Mouse (Mus musculus) heart, postnatal 4 days (tissue): Measurements from ENCODE around the gene Slco2a1. TPM values are rescaled to one million over a fixed set of nuclear protein-coding genes. Genes with fewer than 3 reads are reported as not detected.

Experiments
- DNase-seq: peaks from one replicate; pipeline ENCODE4 v3.0.0; 2021
- total RNA-seq, 2 experiments: library from RNA; stranded (reverse); gene quantifications; 2 replicates each; pipeline ENCODE4 v1.2.3; 2021

The Slco2a1 gene
- total RNA-seq, 2 experiments from 2014 or later: 9.5 to 10.0 TPM

- no peak for DNase-seq
These were observed 3.4 kb upstream of the Slco2a1 start for GRCm38 (mm10) chr9:102985111-102985510.

- DNase-seq: no peak
These were observed 2.6 kb upstream of the Slco2a1 start for GRCm38 (mm10) chr9:102985939-102986338.

- DNase-seq: no peak
These were observed 2.0 kb downstream of the Slco2a1 start for GRCm38 (mm10) chr9:102990306-102991133.

GRCm38 (mm10) chr9:102991134-102991406 lies 2.6 kb downstream of the Slco2a1 start:
- no peak for DNase-seq

GRCm38 (mm10) chr9:102992877-102993276 lies 4.4 kb downstream of the Slco2a1 start:
- peak; percentile 51 for DNase-seq

DNA sequence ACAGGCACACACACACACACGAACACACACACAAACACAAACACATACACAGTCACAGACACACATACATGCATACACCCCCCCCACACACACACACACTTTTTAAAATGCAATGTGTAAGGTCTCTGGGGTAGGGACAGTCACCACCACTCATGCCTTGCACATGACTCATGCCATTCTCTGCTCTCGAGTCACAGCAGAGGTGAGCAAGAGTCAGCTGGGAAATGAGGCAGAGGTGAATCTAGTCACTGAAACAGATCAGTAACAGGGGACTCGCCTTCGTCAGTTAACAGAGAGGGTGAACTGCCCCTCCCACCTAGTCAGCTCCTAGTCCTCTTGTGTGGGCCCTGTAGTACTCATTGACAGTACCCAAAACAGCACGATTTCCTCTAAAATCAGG lies 5.3 kb downstream of the Slco2a1 start:
- no peak for DNase-seq

GRCm38 (mm10) chr9:102995800-102996635 lies 7.5 kb downstream of the Slco2a1 start:
- no peak for DNase-seq

DNA sequence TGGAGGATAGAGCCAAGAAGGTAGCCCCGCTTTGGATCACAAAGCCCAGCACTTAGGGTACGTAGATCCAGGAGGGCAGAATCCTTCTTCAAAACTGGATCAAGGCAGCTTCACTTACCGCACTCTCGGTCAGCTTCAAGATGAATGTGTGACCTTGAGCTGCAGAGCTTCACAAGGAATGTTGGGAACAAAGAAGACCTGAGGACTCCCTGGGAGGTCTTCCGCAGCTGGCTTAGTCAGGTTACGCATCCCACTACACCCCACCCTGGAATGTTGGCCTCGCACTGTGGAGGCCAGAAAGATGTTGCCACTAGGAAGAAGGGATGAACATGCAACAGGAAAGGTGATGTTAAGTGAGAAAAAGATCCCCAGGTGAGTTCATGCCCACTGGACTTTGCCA lies 11.9 kb downstream of the Slco2a1 start:
- no peak for DNase-seq

- DNase-seq: no peak
These were observed 15.8 kb downstream of the Slco2a1 start for GRCm38 (mm10) chr9:103004343-103004742.

GRCm38 (mm10) chr9:103007699-103008078 lies 19.2 kb downstream of the Slco2a1 start:
- peak; percentile 69 for DNase-seq

DNA sequence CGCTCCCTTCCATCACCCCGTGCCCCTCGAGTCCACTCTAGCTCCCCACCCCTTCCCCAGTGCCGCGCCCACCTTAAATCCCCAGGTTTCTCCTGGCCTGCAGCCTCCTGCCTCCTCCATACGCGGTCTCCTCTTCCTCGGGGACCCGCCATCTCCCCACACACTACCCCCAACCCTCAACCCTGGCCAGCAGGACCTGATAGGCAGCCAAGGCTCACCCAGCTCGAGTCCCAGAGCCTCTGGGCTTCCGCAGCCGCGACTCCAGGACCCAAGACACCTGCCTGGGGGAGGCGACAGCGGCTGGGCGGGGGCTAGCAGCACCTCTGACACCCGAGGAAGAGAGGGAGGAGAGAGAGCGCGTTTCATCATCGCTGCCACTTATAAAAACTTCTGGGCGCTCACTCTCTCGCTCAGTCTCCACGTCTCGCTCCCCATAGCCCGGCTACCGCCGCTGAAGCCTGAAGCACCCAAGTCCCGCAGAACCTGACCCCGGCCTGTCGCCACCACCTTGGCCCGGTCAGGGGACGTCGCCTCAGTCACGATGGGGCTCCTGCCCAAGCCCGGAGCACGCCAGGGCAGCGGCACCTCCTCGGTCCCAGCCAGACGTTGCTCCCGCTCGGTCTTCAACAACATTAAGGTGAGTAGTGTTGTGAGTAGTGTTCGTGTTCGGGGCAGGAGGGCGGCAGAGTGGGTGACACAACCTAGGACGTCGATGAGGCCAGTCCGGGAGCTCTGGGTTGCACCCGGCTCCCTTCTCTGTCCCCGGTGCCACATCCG lies 19.8 kb downstream of the Slco2a1 start:
- peak; percentile 31 for DNase-seq

- DNase-seq: no peak
These were observed 21.6 kb downstream of the Slco2a1 start for GRCm38 (mm10) chr9:103010161-103010560.

GRCm38 (mm10) chr9:103013366-103013765 lies 24.9 kb downstream of the Slco2a1 start:
- DNase-seq: peak; percentile 75

DNA sequence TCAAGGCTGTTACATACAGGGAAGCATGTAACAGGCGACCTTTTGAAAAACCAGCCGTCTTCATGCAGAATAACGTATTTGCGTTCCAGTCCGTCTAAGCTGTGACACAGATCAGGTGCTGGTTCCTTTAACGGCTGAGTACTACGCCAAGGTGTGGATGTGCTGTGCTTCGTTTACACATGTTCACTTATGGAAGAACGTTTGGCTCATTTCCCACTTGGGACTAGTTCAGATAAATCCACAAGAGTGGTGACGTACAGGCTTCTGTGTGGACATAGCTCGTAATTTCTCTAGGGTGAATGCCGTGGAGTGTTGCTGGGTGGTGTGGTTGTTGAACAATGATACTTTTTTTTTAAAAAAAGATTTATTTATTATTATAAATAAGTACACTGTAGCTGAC lies 26.2 kb downstream of the Slco2a1 start:
- DNase-seq: no peak

- no peak for DNase-seq
These were observed 35.6 kb downstream of the Slco2a1 start for GRCm38 (mm10) chr9:103024116-103024515.

DNA sequence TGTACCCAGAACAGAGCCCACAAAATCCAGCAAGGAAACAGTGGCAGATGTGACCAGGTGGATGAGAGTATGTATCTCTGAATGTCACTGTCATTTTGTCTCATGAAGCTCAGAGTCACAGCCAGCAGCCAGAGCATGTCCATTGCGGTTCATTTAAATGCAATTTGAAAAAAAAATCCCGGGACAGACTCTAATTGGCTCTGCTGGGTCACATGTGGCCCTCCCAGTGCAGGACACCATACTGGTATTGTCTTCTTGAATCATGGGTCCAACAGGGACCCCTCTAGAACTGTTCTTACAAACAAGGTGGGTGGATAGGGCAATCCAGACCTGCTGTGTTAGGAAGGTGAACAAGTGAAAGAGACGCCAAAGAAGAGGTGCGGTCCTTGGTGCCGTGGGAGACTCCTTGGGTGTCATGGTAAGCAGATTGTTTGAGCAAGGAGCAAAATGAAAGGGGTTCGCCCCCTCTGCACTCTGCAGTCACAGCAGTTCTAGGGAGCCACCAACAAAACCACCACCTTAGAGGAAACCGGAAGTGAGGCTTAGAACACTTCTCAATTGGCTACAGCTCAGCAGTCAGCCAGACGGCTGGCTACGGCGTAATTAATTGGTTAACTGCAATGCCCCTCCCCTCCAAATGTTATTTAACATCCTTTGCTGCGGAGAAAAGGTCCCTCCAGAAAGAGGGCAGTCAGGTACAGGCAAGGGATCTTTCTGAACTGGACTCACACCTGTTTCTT lies 38.8 kb downstream of the Slco2a1 start:
- no peak for DNase-seq

DNA sequence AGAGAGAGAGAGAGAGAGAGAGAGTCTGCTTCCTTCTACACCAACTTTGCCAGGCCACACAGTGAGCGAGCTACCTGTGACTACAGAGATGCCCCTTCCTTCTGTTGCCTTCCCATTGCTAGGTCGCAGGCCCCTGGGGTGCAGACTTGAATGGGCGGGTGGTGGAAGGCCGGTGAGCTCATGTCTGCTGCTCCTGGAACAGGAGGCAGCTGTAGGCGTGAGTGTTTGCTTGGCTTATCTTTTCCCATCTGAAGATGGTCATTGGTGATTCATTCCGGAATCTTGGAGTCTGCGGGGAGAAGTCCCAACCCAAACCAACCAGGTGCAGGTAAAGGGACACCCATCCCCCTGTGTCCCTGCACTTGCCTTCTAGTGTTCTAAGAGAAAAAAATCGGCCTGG lies 40.5 kb downstream of the Slco2a1 start:
- DNase-seq: no peak

DNA sequence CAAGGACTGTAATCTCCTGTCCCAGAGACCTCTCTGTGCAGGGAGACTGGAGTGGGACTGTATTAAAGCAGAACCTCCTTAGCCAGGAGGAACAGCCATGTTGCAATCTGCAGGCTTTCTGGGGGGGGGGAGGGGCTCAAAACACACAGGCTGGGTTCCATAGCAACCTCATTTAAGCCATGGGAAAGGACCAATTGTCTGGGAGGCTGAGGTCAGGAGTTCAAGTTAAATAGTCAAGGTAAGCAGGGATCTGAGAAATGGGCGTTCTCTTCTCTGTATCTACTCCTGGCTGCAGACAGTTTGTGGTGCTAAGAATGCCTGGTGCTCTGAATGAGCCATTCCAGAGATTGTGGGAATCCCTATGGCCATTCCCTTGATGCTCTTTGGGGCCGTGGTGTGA lies 41.5 kb downstream of the Slco2a1 start:
- no peak for DNase-seq

DNA sequence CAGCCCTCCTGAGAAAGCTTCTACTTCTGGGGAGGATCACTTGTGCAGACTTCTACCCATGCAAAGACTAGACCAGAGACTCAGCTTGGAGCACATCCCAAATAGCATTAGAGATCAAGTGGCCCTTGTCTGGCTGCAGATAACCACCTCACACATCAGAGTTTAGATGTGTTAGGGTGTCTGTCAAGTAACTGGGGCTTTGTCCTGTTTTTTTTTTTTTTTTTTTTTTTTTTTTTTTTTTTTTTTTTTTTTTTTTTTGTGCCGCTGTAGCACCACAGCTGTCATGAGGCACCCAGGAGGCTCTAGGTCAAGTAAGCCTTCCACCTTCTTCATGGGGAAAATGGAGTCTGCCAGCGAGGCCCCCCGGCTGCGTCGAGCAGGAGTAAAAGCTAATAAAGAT lies 42.7 kb downstream of the Slco2a1 start:
- DNase-seq: no peak

- DNase-seq: peak; percentile 76
These were observed 43.7 kb downstream of the Slco2a1 start for GRCm38 (mm10) chr9:103032193-103032592.

DNA sequence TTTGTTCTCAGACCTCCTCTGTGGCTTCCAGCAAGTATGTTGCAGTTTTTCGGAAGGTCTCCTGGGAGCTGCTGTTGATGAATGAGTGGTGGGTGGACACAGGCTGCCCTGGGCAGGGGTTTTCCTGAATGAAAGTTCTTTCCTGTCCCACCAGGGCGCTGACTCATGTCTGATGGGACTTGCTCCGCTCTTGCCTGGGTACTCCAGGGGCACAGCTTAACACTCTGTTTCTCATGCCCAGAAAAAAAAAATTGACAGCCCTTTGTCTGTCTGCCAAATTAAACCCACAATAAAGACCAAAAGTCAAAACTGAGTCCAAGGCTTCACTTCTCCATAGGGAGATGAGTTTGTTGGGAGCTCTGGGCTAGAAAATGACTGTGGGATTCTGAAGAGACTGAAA lies 44.9 kb downstream of the Slco2a1 start:
- DNase-seq: no peak

GRCm38 (mm10) chr9:103036971-103037391 lies 48.5 kb downstream of the Slco2a1 start:
- no peak for DNase-seq
